Mouse (Mus musculus): ENCODE data around the gene Etnk2. TPM values are rescaled to one million over a fixed set of nuclear protein-coding genes. Genes with fewer than 3 reads are reported as not detected.

Gene Etnk2
- polyA plus RNA-seq, 1 experiment from 2014 or later, result 39.5 TPM

DNA sequence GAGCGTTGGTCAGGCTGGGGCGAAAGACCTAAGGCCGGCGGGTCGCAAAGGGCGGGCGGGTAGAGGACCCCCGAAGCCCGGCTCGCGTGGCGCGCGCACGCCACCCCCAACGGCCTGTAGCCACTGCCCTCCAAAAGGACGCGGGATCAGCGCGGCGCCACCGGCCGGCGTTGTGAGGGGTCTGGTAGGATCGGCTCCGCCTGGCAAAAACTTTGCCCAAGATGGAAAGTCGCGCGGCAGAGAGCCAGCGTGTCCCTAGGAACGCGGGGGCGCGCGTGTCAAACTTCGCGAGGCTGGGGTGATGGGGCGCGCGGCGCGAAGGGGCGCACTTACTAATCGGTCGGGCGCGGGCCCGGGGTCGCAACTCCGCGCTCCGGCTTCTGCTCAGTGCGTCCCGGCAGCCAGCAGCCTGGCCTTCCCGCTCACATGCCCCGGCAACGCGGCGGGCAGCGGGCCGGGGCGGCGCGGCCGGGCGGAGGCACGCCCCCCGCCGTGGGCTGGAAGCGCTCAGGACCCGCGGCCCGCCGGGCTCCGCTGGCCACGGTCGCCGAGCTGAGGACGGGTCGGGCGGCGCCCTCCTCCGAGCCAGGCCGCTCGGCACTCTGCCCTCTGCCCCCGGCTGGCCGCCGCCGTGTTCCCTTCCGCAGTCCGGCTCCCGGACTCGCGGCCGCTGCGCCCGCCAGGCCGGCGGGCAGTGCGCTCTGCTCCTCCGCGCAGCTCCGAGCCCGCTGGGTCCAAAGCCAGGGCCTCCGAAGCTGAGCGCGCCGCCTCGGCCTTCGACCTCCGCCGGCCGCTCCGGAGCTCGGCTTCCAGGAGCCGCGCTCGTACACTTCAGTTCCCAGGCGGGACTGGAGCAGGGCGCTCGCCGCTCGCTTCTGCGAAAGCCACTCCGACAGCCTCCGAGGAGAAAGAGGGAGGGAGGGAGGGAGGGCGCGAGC is 60.4 kb downstream of the Etnk2 start, which contains the start of gene Sox13:
TSS of gene Sox13 (minus strand) at position 835 of the 938 bp plus-strand sequence.
- Histone ChIP-seq H3K4me1 (ENCODE audit: insufficient read depth) (peaks cover 3% of the 10 kb centered on the region; the same call in 1 of the 2 replicates), H3K27me3 (ENCODE audit: insufficient read depth, low read length) (peaks cover 7% of the 10 kb centered on the region), H3K27ac (ENCODE audit: low read depth) (peak within 1 kb of the TSS; percentile 59), H3K9me3 (ENCODE audit: low read length) (no peaks in the 10 kb centered on the region), H3K36me3 (replicated peaks; ENCODE audit: insufficient read depth, low read length) (no peaks in the 10 kb centered on the region), H3K9ac (replicated peaks) (peak within 1 kb of the TSS; percentile 69), H3K4me3 (ENCODE audit: low read depth, low read length) (peak within 1 kb of the TSS; percentile 57), H3K4me2 (ENCODE audit: low read depth, low read length) (peak within 1 kb of the TSS; percentile 86)
- peak; percentile 67 for DNase-seq
- TF ChIP-seq CTCF (IDR thresholded peaks at IDR 0.05; ENCODE audit: low read depth), result no peak
- TF ChIP-seq EP300 (IDR thresholded peaks at IDR 0.05; ENCODE audit: low read depth), result no peak
- ATAC-seq, result peak; percentile 78
- WGBS (ENCODE audit: insufficient replicate concordance), result 0% methylated on average over 72 of the region's 128 CpGs

DNA sequence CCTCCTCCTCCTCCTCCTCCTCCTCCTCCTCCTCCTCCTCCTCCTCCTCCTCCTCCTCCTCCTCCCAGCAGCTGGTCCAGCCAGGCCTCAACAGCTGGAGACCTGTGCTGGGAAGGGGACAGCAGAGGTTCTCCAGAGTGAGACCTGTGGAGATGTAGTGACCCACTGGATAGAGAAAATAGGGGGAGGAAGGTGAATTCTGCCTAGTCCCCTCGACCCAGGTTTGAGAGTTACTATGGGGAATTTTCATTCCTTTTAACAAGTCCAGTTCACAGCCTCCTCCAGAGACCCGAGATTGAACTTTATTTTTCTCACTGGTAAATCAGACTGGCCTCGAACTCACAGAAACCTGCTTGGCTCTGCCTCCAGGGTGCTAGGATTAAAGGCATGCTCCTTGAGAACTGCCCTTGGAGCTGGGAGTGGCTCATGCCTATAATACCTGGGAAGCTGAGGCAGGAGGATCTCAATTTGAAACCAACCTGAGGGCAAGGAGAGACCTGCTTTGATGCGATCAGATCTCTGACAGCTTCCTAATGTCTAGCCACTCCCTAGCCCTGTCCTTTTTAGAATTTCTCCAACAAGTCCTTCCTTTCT is 61.3 kb downstream of the Etnk2 start:
- no peak overlapping the region for H3K9ac ChIP-seq (replicated peaks)
- 55% methylated on average over 4 of the region's 4 CpGs for WGBS (ENCODE audit: insufficient replicate concordance)
- H3K27me3 ChIP-seq (ENCODE audit: insufficient read depth, low read length), result peaks cover 7% of the 10 kb centered on the region
- H3K4me3 ChIP-seq (ENCODE audit: low read depth, low read length), result no peak overlapping the region
- no peak for DNase-seq
- H3K36me3 ChIP-seq (replicated peaks; ENCODE audit: insufficient read depth, low read length), result no peaks in the 10 kb centered on the region
- 0 out of 2 replicates have a peak, but pooled peaks cover 2% of the 10 kb centered on the region for H3K4me1 ChIP-seq (ENCODE audit: insufficient read depth)
- peaks cover 4% of the 10 kb centered on the region; the same call in 1 of the 2 replicates for H3K9me3 ChIP-seq (ENCODE audit: low read length)
- no peak for TF ChIP-seq CTCF (IDR thresholded peaks at IDR 0.05; ENCODE audit: low read depth)
- no peak for TF ChIP-seq EP300 (IDR thresholded peaks at IDR 0.05; ENCODE audit: low read depth)
- ATAC-seq, result no peak
- no peak overlapping the region for H3K27ac ChIP-seq (ENCODE audit: low read depth)
- peak overlapping the region; percentile 86; the same call in 1 of the 2 replicates for H3K4me2 ChIP-seq (ENCODE audit: low read depth, low read length)

Other genes starting within 250 kb of the Etnk2 start
- 24.3 and 27.0 TPM in 2 replicates for gene Ppp1r15b, start 232.4 kb upstream of the Etnk2 start, polyA plus RNA-seq (2015; fragmentation: Nextera tagmentation; extraction: Ambion mirVana)
- 3.8 and 4.0 TPM in 2 replicates for gene Plekha6, start 199.4 kb upstream of the Etnk2 start, polyA plus RNA-seq (2015; fragmentation: Nextera tagmentation; extraction: Ambion mirVana)
- 30.8 and 41.9 TPM in 2 replicates for gene Golt1a, start 53.8 kb upstream of the Etnk2 start, polyA plus RNA-seq (2015; fragmentation: Nextera tagmentation; extraction: Ambion mirVana)
- gene Kiss1, start 41.7 kb upstream of the Etnk2 start, polyA plus RNA-seq (2015; fragmentation: Nextera tagmentation; extraction: Ambion mirVana), result not detected in 2 replicates
- gene Ren1, start 13.1 kb upstream of the Etnk2 start, polyA plus RNA-seq (2015; fragmentation: Nextera tagmentation; extraction: Ambion mirVana), result 0.64 and 0.88 TPM in 2 replicates
- 1.3 and 1.9 TPM in 2 replicates for gene Sox13, start 60.8 kb downstream of the Etnk2 start, polyA plus RNA-seq (2015; fragmentation: Nextera tagmentation; extraction: Ambion mirVana)
- 302 and 306 TPM in 2 replicates for gene Snrpe, start 246.7 kb downstream of the Etnk2 start, polyA plus RNA-seq (2015; fragmentation: Nextera tagmentation; extraction: Ambion mirVana)